Mouse (Mus musculus) embryonic fibroblast, embryonic 13.5 days (primary cell): Measurements from ENCODE around the gene Nop2.

ENCODE experiments used
- CTCF ChIP-seq: IDR thresholded peaks from 2 replicates; pipeline ENCODE4 v1.5.1; 2011; ENCODE audit warnings: mild to moderate bottlenecking, control low read depth, low read length, moderate library complexity, borderline replicate concordance; ENCODE audit not compliant: insufficient read depth
- POLR2A ChIP-seq: IDR thresholded peaks from 2 replicates; pipeline ENCODE4 v1.6.1; 2011; ENCODE audit warnings: low read depth, mild to moderate bottlenecking, control low read depth, low read length, moderate library complexity

DNA sequence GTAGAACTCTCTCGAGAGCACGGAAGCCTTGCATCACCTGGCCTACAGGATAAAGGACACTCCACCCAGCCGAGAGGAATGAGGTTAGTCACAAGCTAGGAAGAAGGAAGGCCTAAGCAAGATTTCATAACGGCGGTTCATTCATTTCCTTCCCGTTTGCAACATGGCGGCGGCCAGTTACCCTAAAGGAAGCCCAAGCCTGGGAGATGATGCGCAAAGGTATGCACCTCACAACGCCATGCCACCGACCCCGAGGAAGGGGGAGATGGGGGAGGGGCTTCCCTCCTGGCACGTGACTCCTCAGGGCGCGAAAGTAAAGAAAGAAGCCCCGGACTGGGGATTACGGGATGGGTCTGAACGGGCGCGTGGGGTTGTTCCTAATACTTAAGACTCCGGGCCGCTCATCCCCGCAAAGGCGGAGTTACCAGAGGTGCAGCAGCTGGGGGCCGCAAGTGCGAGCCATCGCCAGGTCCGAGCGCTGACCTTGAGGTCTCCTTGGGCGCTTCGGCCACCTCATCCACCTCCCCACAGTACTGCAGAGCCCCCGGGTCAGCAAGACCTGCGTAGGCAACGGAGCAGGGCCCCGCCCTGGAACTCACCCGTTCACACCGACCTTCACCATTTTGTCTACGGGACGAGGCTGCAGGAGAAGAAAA is 33.1 kb downstream of the Nop2 start:
- peak; percentile 56 for TF ChIP-seq POLR2A
- TF ChIP-seq CTCF: no peak
